Mouse (Mus musculus) forebrain, postnatal 0 days (tissue): Measurements from ENCODE around the gene Lmo2. TPM values are rescaled to one million over a fixed set of nuclear protein-coding genes. Genes with fewer than 3 reads are reported as not detected.

ENCODE experiments used
- ATAC-seq: fragments of 200-750 bp; cut with Nextera tagmentation; 2 replicates; pipeline ENCODE4 v1.8.0; 2017; ENCODE audit warnings: mild to moderate bottlenecking, moderate library complexity
- DNase-seq: peaks from one replicate; pipeline ENCODE4 v3.0.0-alpha.2; 2015
- H3K27ac ChIP-seq: fragments of 300-500 bp; sonication (generic); 2 replicates; pipeline ENCODE4 v1.5.1; 2014; ENCODE audit warnings: low read depth, mild to moderate bottlenecking, antibody characterized with exemption, low read length, moderate library complexity, mixed read lengths
- H3K27me3 ChIP-seq: fragments of 300-500 bp; sonication (generic); 2 replicates; pipeline ENCODE4 v1.6.1; 2014; ENCODE audit warnings: mild to moderate bottlenecking, low read length, mixed read lengths; ENCODE audit not compliant: insufficient read depth
- H3K36me3 ChIP-seq: fragments of 300-500 bp; sonication (generic); 2 replicates; pipeline ENCODE4 v1.6.1; 2014; ENCODE audit warnings: mild to moderate bottlenecking, moderate library complexity; ENCODE audit not compliant: insufficient read depth
- H3K4me1 ChIP-seq: fragments of 300-500 bp; sonication (generic); 2 replicates; pipeline ENCODE4 v1.6.1; 2014; ENCODE audit warnings: antibody characterized with exemption; ENCODE audit not compliant: insufficient read depth
- H3K4me2 ChIP-seq: fragments of 300-500 bp; sonication (generic); 2 replicates; pipeline ENCODE4 v1.6.1; 2014; ENCODE audit warnings: low read depth, mild to moderate bottlenecking, moderate library complexity
- H3K4me3 ChIP-seq: fragments of 300-500 bp; sonication (generic); 2 replicates; pipeline ENCODE4 v1.5.1; 2014; ENCODE audit warnings: low read depth, low read length, mixed read lengths
- H3K9ac ChIP-seq: fragments of 300-500 bp; sonication (generic); 2 replicates; pipeline ENCODE4 v1.6.1; 2014; ENCODE audit warnings: mild to moderate bottlenecking
- H3K9me3 ChIP-seq: fragments of 300-500 bp; sonication (generic); 2 replicates; pipeline ENCODE4 v1.6.1; 2016; ENCODE audit warnings: low read length
- CTCF ChIP-seq: sonication (generic); IDR thresholded peaks from 2 replicates; pipeline ENCODE4 v1.5.1; 2016; ENCODE audit warnings: antibody characterized with exemption, control low read depth, low read depth
- WGBS: fragments of 180-500 bp; shearing (Covaris S2); extraction: QIAGEN DNeasy Blood & Tissue Kit; methylation state at CpG from one replicate; pipeline ENCODE4 v1.1.7; 2014; 5-methylcytosine and 5-hydroxymethylcytosine counted together
- polyA plus RNA-seq: library from polyadenylated mRNA; unstranded; fragments of >200 nt; fragmentation: Nextera tagmentation; extraction: Ambion mirVana; gene quantifications from 2 replicates; pipeline ENCODE4 v1.2.1, GENCODE M21; 2015
- total RNA-seq: library from RNA; depleted of rRNA; stranded (reverse); fragments of >200 nt; gene quantifications from 2 replicates; pipeline ENCODE4 v1.2.3, GENCODE M21; 2014

Gene Lmo2
- total and polyA plus RNA-seq, 2 experiments from 2014 or later, result 19.9 to 26.9 TPM

DNA sequence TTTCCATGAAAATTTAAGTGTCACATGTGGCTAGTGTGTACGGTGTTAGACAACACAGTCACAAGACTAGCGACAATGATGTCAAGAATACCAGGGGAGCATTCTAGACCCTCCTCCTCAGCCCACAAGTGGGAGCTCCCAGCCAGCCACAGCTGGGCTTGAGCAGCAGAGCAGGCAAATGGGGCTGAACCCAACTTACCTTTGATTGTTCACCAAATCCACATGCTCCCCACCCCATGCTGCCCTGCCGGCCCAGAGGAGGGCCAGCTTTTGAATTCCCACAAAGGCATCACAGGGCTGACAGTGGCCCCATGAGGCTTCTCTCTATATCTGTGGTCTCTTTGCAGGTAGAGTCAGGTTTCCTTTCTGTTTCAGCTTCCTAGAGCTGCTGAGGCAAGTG is 16.7 kb upstream of the Lmo2 start:
- no peaks in the 10 kb centered on the region for H3K27me3 ChIP-seq
- no peak overlapping the region for H3K4me3 ChIP-seq
- DNase-seq (no peak), ATAC-seq (no peak)
- no peaks in the 10 kb centered on the region for H3K4me1 ChIP-seq
- no peaks in the 10 kb centered on the region for H3K36me3 ChIP-seq
- H3K27ac ChIP-seq, result no peak overlapping the region
- WGBS, result 66% methylated on average over 3 of the region's 3 CpGs
- no peak overlapping the region for H3K4me2 ChIP-seq
- H3K9ac ChIP-seq, result no peak overlapping the region
- TF ChIP-seq CTCF, result no peak
- H3K9me3 ChIP-seq, result no peaks in the 10 kb centered on the region

GRCm38 (mm10) chr2:103944859-103945258 is 12.9 kb upstream of the Lmo2 start:
- no peak for TF ChIP-seq CTCF
- H3K4me2 ChIP-seq, result no peak overlapping the region
- DNase-seq, result no peak
- no peaks in the 10 kb centered on the region for H3K36me3 ChIP-seq
- H3K4me1 ChIP-seq, result no peaks in the 10 kb centered on the region
- H3K9ac ChIP-seq, result no peak overlapping the region
- H3K27me3 ChIP-seq, result no peaks in the 10 kb centered on the region
- no peak overlapping the region for H3K27ac ChIP-seq
- no peak overlapping the region for H3K4me3 ChIP-seq
- no peak for ATAC-seq
- no peaks in the 10 kb centered on the region for H3K9me3 ChIP-seq
- WGBS, result 94% methylated on average over 2 of the region's 2 CpGs

DNA sequence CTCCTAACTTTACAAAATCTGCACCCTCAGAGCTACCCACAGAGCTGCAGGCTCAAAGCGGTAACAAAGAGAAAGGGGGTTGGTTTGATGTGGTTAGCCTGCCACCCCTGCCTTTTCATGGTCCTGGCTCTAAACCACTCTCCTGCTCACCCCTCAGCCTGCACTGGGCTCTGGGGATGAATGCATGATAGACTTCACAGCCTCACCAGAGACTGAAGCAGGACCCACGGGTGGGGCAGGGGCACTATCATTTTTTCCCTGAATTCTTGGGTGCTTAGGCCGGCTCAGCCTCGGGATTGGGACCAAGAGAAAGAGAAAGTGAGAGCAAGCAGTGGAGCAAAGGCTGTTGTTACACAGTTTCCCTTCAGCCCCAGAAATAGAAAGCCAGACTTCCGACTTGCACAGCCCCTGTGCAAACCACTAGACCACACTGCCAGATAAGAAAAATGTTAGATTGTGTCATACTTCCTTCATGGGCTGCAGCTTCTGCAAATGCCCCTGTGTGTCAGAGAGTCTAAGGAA is 12.2 kb upstream of the Lmo2 start:
- no peak for TF ChIP-seq CTCF
- H3K4me1 ChIP-seq, result no peaks in the 10 kb centered on the region
- ATAC-seq (no peak), DNase-seq (no peak)
- 84% methylated on average over 5 of the region's 5 CpGs for WGBS
- H3K27me3 ChIP-seq, result no peaks in the 10 kb centered on the region
- no peak overlapping the region for H3K4me3 ChIP-seq
- no peaks in the 10 kb centered on the region for H3K36me3 ChIP-seq
- no peaks in the 10 kb centered on the region for H3K9me3 ChIP-seq
- H3K4me2 ChIP-seq, result no peak overlapping the region
- no peak overlapping the region for H3K9ac ChIP-seq
- H3K27ac ChIP-seq, result no peak overlapping the region

DNA sequence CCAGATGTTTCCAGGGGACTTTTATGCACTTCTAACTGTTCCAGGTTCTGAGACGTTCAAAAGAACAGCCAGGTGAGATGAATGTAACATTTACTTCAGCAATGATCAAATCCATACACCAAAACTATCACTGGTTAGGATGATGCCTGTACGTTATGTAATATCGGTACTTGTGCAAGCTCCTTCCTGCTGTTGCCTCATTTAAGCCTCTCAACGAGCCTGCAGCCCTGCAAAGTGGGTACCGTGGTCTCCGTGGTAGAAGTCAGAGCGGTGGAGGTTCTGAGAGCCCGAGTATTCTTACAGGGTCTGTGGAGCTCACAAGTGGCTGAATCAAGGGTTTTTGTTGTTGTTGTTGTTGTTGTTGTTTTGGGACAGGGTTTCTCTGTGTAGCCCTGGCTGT is 10.9 kb upstream of the Lmo2 start:
- H3K4me2 ChIP-seq, result no peak overlapping the region
- 81% methylated on average over 8 of the region's 8 CpGs for WGBS
- H3K36me3 ChIP-seq, result no peaks in the 10 kb centered on the region
- H3K27ac ChIP-seq, result no peak overlapping the region
- H3K4me3 ChIP-seq, result no peak overlapping the region
- ATAC-seq (no peak), DNase-seq (no peak)
- no peaks in the 10 kb centered on the region for H3K27me3 ChIP-seq
- TF ChIP-seq CTCF, result no peak
- H3K9me3 ChIP-seq, result no peaks in the 10 kb centered on the region
- no peak overlapping the region for H3K9ac ChIP-seq
- no peaks in the 10 kb centered on the region for H3K4me1 ChIP-seq

DNA sequence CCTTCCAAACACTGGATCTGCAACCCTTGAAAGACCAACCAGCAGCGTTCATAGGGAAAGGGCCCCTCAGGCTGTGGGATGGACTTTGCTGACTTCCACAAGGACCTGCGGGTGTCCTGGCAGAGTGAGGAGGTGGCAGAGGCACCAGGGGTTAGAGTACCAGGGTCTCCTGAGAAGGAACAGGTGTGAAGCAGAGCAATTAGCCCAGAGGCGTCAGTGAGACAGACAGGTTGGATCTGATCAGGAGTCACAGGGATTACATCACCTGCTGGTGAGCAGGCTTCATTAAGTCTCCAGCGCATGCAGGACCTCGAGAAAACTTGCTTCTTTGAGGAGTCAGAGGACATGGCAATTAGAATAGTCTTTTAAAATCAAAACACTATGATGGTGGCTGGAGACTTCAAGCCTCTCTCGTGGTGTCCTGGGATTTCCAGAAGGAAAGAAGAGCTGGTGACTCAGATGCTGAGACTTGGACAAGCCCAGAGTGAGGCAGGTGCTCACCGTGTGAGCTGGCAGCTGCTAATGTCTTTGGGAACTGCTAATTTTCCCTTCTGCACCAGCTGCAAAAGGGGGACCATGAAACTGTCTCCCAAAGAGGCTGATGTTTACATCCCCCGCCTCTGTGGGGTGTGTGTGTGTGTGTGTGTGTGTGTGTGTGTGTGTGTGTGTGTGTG is 9.7 kb upstream of the Lmo2 start:
- Histone ChIP-seq H3K27me3 (no peaks in the 10 kb centered on the region), H3K4me2 (no peak overlapping the region), H3K9me3 (no peaks in the 10 kb centered on the region), H3K27ac (no peak overlapping the region), H3K36me3 (no peaks in the 10 kb centered on the region), H3K9ac (no peak overlapping the region), H3K4me3 (no peak overlapping the region), H3K4me1 (no peaks in the 10 kb centered on the region)
- WGBS, result 55% methylated on average over 8 of the region's 8 CpGs
- ATAC-seq (no peak), DNase-seq (no peak)
- no peak for TF ChIP-seq CTCF

DNA sequence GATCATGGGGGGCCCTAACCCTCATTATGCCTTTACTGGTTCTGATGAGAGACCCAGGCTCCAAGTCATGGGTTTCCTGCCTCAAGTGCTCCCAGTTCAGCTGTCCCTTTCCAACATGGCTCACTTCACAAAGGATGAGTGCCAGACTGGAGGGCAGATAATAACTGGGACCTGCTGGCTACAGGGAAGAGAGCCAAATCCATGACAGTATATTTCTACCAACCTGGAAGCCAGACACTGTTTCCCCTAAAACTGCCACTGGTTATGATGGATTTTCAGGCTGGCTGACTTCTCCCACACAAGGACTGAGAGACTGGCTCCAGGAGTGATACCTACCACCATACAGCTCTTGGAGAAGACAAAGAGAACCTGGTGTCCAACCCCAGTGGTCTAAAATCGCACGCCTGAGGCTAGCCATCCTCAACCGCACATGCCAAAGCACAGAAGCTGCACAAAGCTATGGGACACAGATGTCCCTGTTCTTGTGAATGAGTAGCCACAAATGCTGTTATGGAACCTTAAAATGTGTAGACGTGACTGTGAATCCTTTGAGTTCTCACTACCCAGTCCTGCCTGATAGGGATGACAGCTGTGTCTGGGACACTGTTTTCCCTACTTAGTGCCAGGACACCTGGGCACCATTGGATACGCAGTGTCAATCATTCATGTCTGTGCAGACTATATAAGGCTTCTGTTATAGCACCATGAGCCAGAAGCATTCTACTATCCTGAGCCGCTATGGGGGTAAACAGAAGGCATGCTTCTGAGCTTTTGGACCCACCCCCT is 4.5 kb upstream of the Lmo2 start:
- no peak overlapping the region for H3K4me2 ChIP-seq
- no peak overlapping the region for H3K4me3 ChIP-seq
- no peaks in the 10 kb centered on the region for H3K27me3 ChIP-seq
- H3K36me3 ChIP-seq, result no peaks in the 10 kb centered on the region
- TF ChIP-seq CTCF, result no peak
- peak; percentile 32 for DNase-seq
- ATAC-seq, result peak; percentile 77
- no peak overlapping the region for H3K9ac ChIP-seq
- WGBS, result 68% methylated on average over 6 of the region's 6 CpGs
- no peaks in the 10 kb centered on the region for H3K9me3 ChIP-seq
- H3K27ac ChIP-seq, result no peak overlapping the region
- H3K4me1 ChIP-seq, result no peaks in the 10 kb centered on the region

- TF ChIP-seq CTCF, result no peak
- Histone ChIP-seq H3K27ac (no peak overlapping the region), H3K27me3 (no peaks in the 10 kb centered on the region), H3K9ac (no peak overlapping the region), H3K4me1 (no peaks in the 10 kb centered on the region), H3K4me3 (no peak overlapping the region), H3K9me3 (no peaks in the 10 kb centered on the region), H3K4me2 (no peak overlapping the region), H3K36me3 (no peaks in the 10 kb centered on the region)
- DNase-seq (no peak), ATAC-seq (no peak)
- WGBS, result 91% methylated on average over 3 of the region's 3 CpGs
These were observed 2.1 kb upstream of the Lmo2 start for GRCm38 (mm10) chr2:103955714-103956113.
